Mouse (Mus musculus): ENCODE data around the gene Tpmt. TPM values are rescaled to one million over a fixed set of nuclear protein-coding genes. Genes with fewer than 3 reads are reported as not detected.

The Tpmt gene
- total and polyA plus RNA-seq, 2 experiments from 2014 or later: 10.8 to 11.6 TPM

DNA sequence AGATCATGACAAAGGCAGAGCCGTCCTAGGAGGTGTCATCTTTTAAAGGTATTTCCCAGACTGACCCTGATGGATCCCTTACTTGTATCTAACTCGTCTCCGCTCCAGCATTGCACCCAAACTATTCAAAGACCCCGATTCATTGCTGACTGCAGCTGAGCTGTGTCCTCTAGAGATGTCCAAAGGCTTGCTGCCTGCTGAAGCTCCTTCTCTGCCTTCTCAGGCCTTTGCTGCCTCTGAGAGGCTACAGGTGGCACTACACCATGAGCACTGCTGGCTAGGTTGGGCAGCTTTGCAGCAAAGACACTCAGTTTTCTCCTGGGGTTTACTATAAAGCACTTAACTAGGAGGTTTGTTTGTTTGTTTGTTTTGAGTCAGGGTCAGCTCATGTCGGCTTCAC lies 27.3 kb downstream of the Tpmt start:
- Histone ChIP-seq H3K9ac (replicated peaks; ENCODE audit: low read length, poor library complexity, severe bottlenecking) (no peak overlapping the region), H3K9me3 (ENCODE audit: low read length) (no peaks in the 10 kb centered on the region), H3K27me3 (ENCODE audit: insufficient read depth, low read length) (no peaks in the 10 kb centered on the region), H3K4me1 (ENCODE audit: insufficient read depth, low read length) (peaks cover 7% of the 10 kb centered on the region; the same call in 1 of the 2 replicates), H3K36me3 (ENCODE audit: insufficient read depth, low read length) (no peaks in the 10 kb centered on the region), H3K4me3 (ENCODE audit: low read depth, low read length) (no peak overlapping the region), H3K27ac (ENCODE audit: low read depth, low read length) (no peak overlapping the region), H3K4me2 (ENCODE audit: low read depth, low read length, poor library complexity, severe bottlenecking) (no peak overlapping the region)
- peak; percentile 88 for DNase-seq (ENCODE audit: low spot score)
- WGBS: 39% methylated on average over 5 of the region's 5 CpGs
- ATAC-seq (ENCODE audit: low FRiP score): 0 out of 2 replicates have a peak, but pooled peaks have one; percentile 62
- TF ChIP-seq CTCF (IDR thresholded peaks at IDR 0.05): peak; percentile 96

DNA sequence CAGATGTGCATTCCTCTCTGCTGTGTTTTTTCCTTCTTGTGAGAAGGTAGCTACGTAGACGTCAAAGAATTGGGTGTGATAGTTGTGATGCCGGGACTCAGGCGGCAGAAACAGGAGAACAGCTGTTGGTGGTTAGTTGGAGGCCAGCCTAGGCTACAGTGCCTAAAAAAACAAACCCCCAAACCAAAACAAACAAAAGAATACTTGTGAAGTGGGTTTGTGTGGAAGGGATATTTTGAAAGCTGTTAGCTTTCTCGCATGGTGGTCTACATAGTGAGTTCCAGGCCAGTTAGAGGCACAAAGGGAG lies 29.4 kb downstream of the Tpmt start:
- H3K9me3 ChIP-seq (ENCODE audit: low read length): peaks cover 5% of the 10 kb centered on the region; the same call in 1 of the 2 replicates
- peak overlapping the region; percentile 55; the same call in 1 of the 2 replicates for H3K9ac ChIP-seq (replicated peaks; ENCODE audit: low read length, poor library complexity, severe bottlenecking)
- H3K4me2 ChIP-seq (ENCODE audit: low read depth, low read length, poor library complexity, severe bottlenecking): peak overlapping the region; percentile 96
- peaks cover 7% of the 10 kb centered on the region; the same call in 1 of the 2 replicates for H3K4me1 ChIP-seq (ENCODE audit: insufficient read depth, low read length)
- peak overlapping the region; percentile 56 for H3K4me3 ChIP-seq (ENCODE audit: low read depth, low read length)
- H3K36me3 ChIP-seq (ENCODE audit: insufficient read depth, low read length): no peaks in the 10 kb centered on the region
- H3K27me3 ChIP-seq (ENCODE audit: insufficient read depth, low read length): no peaks in the 10 kb centered on the region
- WGBS: 88% methylated on average over 5 of the region's 5 CpGs
- ATAC-seq (ENCODE audit: low FRiP score): no peak
- H3K27ac ChIP-seq (ENCODE audit: low read depth, low read length): no peak overlapping the region
- no peak for DNase-seq (ENCODE audit: low spot score)
- no peak for TF ChIP-seq CTCF (IDR thresholded peaks at IDR 0.05)

DNA sequence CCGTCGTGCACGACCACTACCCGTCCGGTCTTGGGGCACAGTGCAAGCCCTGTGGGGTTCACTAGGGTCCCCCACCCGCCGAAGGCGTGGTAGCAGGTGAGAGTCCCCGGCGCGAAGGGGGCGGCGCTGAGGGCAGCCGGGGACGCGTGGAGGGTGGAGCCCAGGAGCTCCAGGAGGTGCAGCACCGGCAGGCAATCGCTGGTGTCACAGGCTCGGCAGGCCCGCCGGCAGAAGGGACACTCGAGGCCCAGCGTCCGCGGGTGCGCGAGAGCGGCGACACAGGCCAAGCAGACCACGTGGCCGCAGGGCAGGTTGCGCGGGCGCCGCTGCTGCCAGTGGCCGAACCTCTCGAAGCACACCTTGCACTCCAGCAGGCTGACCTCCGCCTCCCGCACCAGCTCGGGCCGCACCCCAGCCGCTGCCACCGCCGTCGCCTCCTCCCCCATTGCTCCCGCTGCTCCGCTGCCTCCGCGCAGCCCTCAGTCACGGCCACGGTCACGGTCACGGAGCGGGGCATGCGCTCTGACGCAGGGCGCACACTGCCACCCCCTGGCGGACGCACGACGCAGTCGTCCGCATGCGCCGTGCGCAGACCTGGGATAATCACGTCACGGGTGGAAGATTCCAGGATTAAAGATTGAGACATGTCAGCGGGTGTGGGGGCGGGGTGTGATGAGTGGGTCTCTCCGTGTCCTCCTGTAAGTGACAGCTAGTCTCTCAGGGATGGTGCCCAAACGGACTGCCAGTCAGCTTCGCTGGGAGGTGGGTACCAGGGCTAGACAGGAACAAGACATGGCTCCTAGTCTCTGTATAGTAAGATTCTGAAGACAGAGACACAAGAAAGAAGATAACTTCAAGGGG lies 30.0 kb downstream of the Tpmt start, which contains the start of gene Nhlrc1:
Gene Nhlrc1, minus strand, starts transcription at position 517 of the 861 bp plus-strand sequence.
- DNase-seq (ENCODE audit: low spot score): peak; percentile 78
- peak; percentile 98 for TF ChIP-seq CTCF (IDR thresholded peaks at IDR 0.05)

DNA sequence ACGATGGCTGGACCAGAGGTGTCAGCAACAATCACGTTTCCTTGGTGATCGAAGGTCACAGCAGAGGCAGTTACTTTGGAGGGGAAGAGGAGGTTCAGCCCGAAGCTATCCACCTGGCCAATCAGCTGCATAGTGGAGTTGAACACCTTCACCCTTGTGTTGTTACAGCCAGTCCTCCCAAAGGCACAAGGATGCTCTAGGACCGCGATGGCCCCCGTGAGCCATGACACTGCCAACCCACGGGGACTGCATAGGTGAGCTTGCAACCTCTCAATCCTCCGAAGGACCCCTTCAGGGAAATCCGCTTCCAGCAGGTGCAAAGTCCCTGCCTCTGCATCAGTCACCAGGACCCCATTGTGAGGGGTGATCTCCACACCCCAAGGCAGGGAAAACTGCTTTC lies 30.8 kb downstream of the Tpmt start:
- no peak for TF ChIP-seq CTCF (IDR thresholded peaks at IDR 0.05)
- Histone ChIP-seq H3K4me3 (ENCODE audit: low read depth, low read length) (peak overlapping the region; percentile 56), H3K27me3 (ENCODE audit: insufficient read depth, low read length) (no peaks in the 10 kb centered on the region), H3K36me3 (ENCODE audit: insufficient read depth, low read length) (no peaks in the 10 kb centered on the region), H3K9me3 (ENCODE audit: low read length) (peaks cover 13% of the 10 kb centered on the region; the same call in 1 of the 2 replicates), H3K4me1 (ENCODE audit: insufficient read depth, low read length) (peaks cover 7% of the 10 kb centered on the region; the same call in 1 of the 2 replicates), H3K27ac (ENCODE audit: low read depth, low read length) (no peak overlapping the region), H3K4me2 (ENCODE audit: low read depth, low read length, poor library complexity, severe bottlenecking) (peak overlapping the region; percentile 96), H3K9ac (replicated peaks; ENCODE audit: low read length, poor library complexity, severe bottlenecking) (0 out of 2 replicates have a peak overlapping the region, but pooled peaks have one; percentile 55)
- DNase-seq (ENCODE audit: low spot score) (no peak), ATAC-seq (ENCODE audit: low FRiP score) (peak; percentile 1; the same call in 1 of the 2 replicates)
- 62% methylated on average over 10 of the region's 10 CpGs for WGBS

More for the DNA sequence above, 30.0 kb downstream of the Tpmt start, which contains the start of gene Nhlrc1:
- WGBS: 4% methylated on average over 70 of the region's 73 CpGs
- peak within 1 kb of the TSS; percentile 56 for H3K4me3 ChIP-seq (ENCODE audit: low read depth, low read length)
- peak; percentile 91 for ATAC-seq (ENCODE audit: low FRiP score)
- peaks cover 9% of the 10 kb centered on the region; the same call in 1 of the 2 replicates for H3K9me3 ChIP-seq (ENCODE audit: low read length)
- no peak within 1 kb of the TSS for H3K27ac ChIP-seq (ENCODE audit: low read depth, low read length)
- H3K4me2 ChIP-seq (ENCODE audit: low read depth, low read length, poor library complexity, severe bottlenecking): peak within 1 kb of the TSS; percentile 96
- H3K27me3 ChIP-seq (ENCODE audit: insufficient read depth, low read length): no peaks in the 10 kb centered on the region
- peak within 1 kb of the TSS; percentile 55 for H3K9ac ChIP-seq (replicated peaks; ENCODE audit: low read length, poor library complexity, severe bottlenecking)
- H3K36me3 ChIP-seq (ENCODE audit: insufficient read depth, low read length): no peaks in the 10 kb centered on the region
- H3K4me1 ChIP-seq (ENCODE audit: insufficient read depth, low read length): peaks cover 7% of the 10 kb centered on the region; the same call in 1 of the 2 replicates

DNA sequence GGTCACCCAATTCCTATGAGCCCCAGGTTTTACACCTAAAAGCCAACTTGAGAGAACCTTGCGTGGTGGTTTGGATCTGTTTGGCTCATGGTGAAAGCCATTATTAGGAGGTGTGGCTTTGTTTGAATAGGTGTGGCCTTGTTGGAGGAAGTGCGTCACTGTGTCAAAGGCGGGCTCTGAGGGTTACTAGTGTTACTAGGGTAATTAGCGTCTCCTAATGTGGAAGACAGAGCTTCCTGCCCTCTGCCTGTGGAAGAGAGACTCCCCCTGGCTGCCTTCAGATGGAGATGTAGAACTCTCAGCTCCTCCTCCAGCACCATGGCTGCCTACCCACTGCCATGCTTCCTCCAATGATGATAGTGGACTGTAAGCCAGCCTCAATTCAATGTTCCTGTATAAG lies 42.9 kb downstream of the Tpmt start:
- no peaks in the 10 kb centered on the region for H3K4me1 ChIP-seq (ENCODE audit: insufficient read depth, low read length)
- H3K27ac ChIP-seq (ENCODE audit: low read depth, low read length): no peak overlapping the region
- no peaks in the 10 kb centered on the region for H3K27me3 ChIP-seq (ENCODE audit: insufficient read depth, low read length)
- DNase-seq (ENCODE audit: low spot score) (no peak), ATAC-seq (ENCODE audit: low FRiP score) (no peak)
- TF ChIP-seq CTCF (IDR thresholded peaks at IDR 0.05): no peak
- no peak overlapping the region for H3K4me3 ChIP-seq (ENCODE audit: low read depth, low read length)
- no peak overlapping the region for H3K4me2 ChIP-seq (ENCODE audit: low read depth, low read length, poor library complexity, severe bottlenecking)
- H3K9ac ChIP-seq (replicated peaks; ENCODE audit: low read length, poor library complexity, severe bottlenecking): no peak overlapping the region
- no peaks in the 10 kb centered on the region for H3K36me3 ChIP-seq (ENCODE audit: insufficient read depth, low read length)
- no peaks in the 10 kb centered on the region for H3K9me3 ChIP-seq (ENCODE audit: low read length)
- WGBS: 91% methylated on average over 4 of the region's 4 CpGs

DNA sequence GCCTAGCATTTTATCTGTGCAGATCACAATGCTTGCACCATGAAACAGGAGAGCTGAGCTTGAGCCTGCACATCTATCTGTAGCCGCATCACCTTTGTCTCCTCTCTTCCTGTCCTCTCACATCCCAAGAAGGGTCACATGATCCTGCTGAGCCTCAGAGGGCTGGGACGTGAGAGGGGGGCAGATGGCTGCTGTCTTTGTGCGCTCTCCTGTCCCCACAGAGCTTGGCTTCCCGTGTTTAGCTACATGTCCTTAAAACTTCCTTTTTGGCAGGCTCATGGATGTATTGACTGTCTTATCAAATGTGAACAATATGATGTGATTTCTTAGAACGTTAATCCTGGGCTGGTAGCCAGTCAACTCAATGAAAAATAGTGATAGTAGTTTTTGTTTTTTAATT lies 45.0 kb downstream of the Tpmt start:
- WGBS: 55% methylated on average over 5 of the region's 5 CpGs
- Histone ChIP-seq H3K27ac (ENCODE audit: low read depth, low read length) (no peak overlapping the region), H3K4me2 (ENCODE audit: low read depth, low read length, poor library complexity, severe bottlenecking) (no peak overlapping the region), H3K4me3 (ENCODE audit: low read depth, low read length) (no peak overlapping the region), H3K36me3 (ENCODE audit: insufficient read depth, low read length) (no peaks in the 10 kb centered on the region), H3K4me1 (ENCODE audit: insufficient read depth, low read length) (no peaks in the 10 kb centered on the region), H3K9me3 (ENCODE audit: low read length) (no peaks in the 10 kb centered on the region), H3K9ac (replicated peaks; ENCODE audit: low read length, poor library complexity, severe bottlenecking) (no peak overlapping the region), H3K27me3 (ENCODE audit: insufficient read depth, low read length) (no peaks in the 10 kb centered on the region)
- no peak for TF ChIP-seq CTCF (IDR thresholded peaks at IDR 0.05)
- DNase-seq (ENCODE audit: low spot score) (no peak), ATAC-seq (ENCODE audit: low FRiP score) (no peak)
